In genomic region chr3:138905678-138906077, GRCm38 (mm10) we compare ENCODE assay signal across 9 mouse cellular contexts.
DNase-seq lines count a peak whose midpoint lies in the region; ATAC-seq and TF ChIP-seq lines count a peak whose summit lies in the region.
"Had no signal": no experiment of that assay in that cellular context is flagged by ENCODE, and none has a peak within 500 bp of the region (broad histone marks: within the 10 kb centered on the region; RNA-seq: fewer than 3 reads in every experiment).

No protein-coding gene starts in this region.

- TF ChIP-seq POLR2A in myocyte (IDR thresholded peaks at IDR 0.05; ENCODE audit: insufficient read length, low read depth) = no peak

- no peak overlapping the region for H3K4me3 ChIP-seq in forebrain, postnatal 0 days (ENCODE audit: low read depth, low read length)
- H3K4me3 ChIP-seq in forebrain, embryonic 12.5 days (replicated peaks) = no peak overlapping the region
- H3K4me3 ChIP-seq in heart, embryonic 10.5 days = no peak overlapping the region
- no peak overlapping the region for H3K4me3 ChIP-seq in myocyte
- H3K4me3 ChIP-seq: liver, embryonic 15.5 days had no signal

- no peaks in the 10 kb centered on the region for H3K9me3 ChIP-seq in forebrain, postnatal 0 days (ENCODE audit: low read length)
- H3K9me3 ChIP-seq in forebrain, embryonic 12.5 days = no peaks in the 10 kb centered on the region
- H3K9me3 ChIP-seq in heart, embryonic 10.5 days = no peaks in the 10 kb centered on the region
- H3K9me3 ChIP-seq: liver, embryonic 15.5 days had no signal

- H3K27ac ChIP-seq in forebrain, postnatal 0 days (ENCODE audit: low read depth, low read length) = no peak overlapping the region
- no peak overlapping the region for H3K27ac ChIP-seq in forebrain, embryonic 12.5 days
- peak overlapping the region; percentile 77; the same call in 1 of the 2 replicates for H3K27ac ChIP-seq in heart, embryonic 10.5 days
- H3K27ac ChIP-seq: liver, embryonic 15.5 days had no signal

- peak; percentile 20 for DNase-seq in forebrain, postnatal 0 days
- peak; percentile 26 for DNase-seq in embryo, embryonic 10 days (ENCODE audit: low spot score)
- no peak for DNase-seq in heart, embryonic 10.5 days (ENCODE audit: low spot score)
- DNase-seq in kidney, postnatal 36 days = peak; percentile 7 to 29
- no peak for DNase-seq in natural killer cell, adult 2 months (ENCODE audit: low spot score in 2 of 2)
- DNase-seq in thymus, postnatal 0 days (ENCODE audit: low spot score) = no peak

- H3ac ChIP-seq in myocyte (ENCODE audit: control insufficient read depth, insufficient read length) = no peak overlapping the region

- H3K27me3 ChIP-seq in forebrain, postnatal 0 days (ENCODE audit: insufficient read depth, low read length) = no peaks in the 10 kb centered on the region
- H3K27me3 ChIP-seq in forebrain, embryonic 12.5 days = no peaks in the 10 kb centered on the region
- peaks cover 5% of the 10 kb centered on the region; the same call in 1 of the 2 replicates for H3K27me3 ChIP-seq in heart, embryonic 10.5 days (ENCODE audit: insufficient read depth, poor library complexity, severe bottlenecking)
- H3K27me3 ChIP-seq in myocyte (ENCODE audit: control insufficient read depth, insufficient read depth, insufficient read length) = no peaks in the 10 kb centered on the region
- H3K27me3 ChIP-seq: liver, embryonic 15.5 days had no signal

- no peak overlapping the region for H3K9ac ChIP-seq in forebrain, postnatal 0 days
- no peak overlapping the region for H3K9ac ChIP-seq in forebrain, embryonic 12.5 days
- H3K9ac ChIP-seq: liver, embryonic 15.5 days had no signal

- no peak overlapping the region for H3K4me2 ChIP-seq in forebrain, postnatal 0 days (ENCODE audit: low read depth)
- no peak overlapping the region for H3K4me2 ChIP-seq in forebrain, embryonic 12.5 days
- peak overlapping the region; percentile 1 for H3K4me2 ChIP-seq in myocyte (ENCODE audit: low read depth)
- H3K4me2 ChIP-seq: liver, embryonic 15.5 days had no signal

- H3K36me3 ChIP-seq in forebrain, postnatal 0 days (ENCODE audit: insufficient read depth) = peaks cover 3% of the 10 kb centered on the region; the same call in 1 of the 2 replicates
- H3K36me3 ChIP-seq in forebrain, embryonic 12.5 days (replicated peaks) = peaks cover 22% of the 10 kb centered on the region
- H3K36me3 ChIP-seq in heart, embryonic 10.5 days = 0 out of 2 replicates have a peak, but pooled peaks cover 2% of the 10 kb centered on the region
- H3K36me3 ChIP-seq in myocyte (ENCODE audit: control insufficient read depth, insufficient read depth) = no peaks in the 10 kb centered on the region
- H3K36me3 ChIP-seq: liver, embryonic 15.5 days had no signal

- H3K4me1 ChIP-seq in forebrain, postnatal 0 days (ENCODE audit: insufficient read depth) = no peaks in the 10 kb centered on the region
- peaks cover 6% of the 10 kb centered on the region for H3K4me1 ChIP-seq in forebrain, embryonic 12.5 days
- H3K4me1 ChIP-seq in heart, embryonic 10.5 days = peaks cover 12% of the 10 kb centered on the region; the same call in 1 of the 2 replicates
- H3K4me1 ChIP-seq: liver, embryonic 15.5 days had no signal

- 27% methylated on average over 7 of the region's 7 CpGs for WGBS in forebrain, postnatal 0 days
- WGBS in forebrain, embryonic 12.5 days = 34% methylated on average over 7 of the region's 7 CpGs
- WGBS in heart, embryonic 10.5 days = 62% methylated on average over 7 of the region's 7 CpGs

- no peaks in the 10 kb centered on the region for H3K79me2 ChIP-seq in myocyte (ENCODE audit: control insufficient read depth, insufficient read depth)

- TF ChIP-seq CTCF in forebrain, postnatal 0 days (IDR thresholded peaks at IDR 0.05; ENCODE audit: low read depth) = no peak

- peak; percentile 14; the same call in 1 of the 2 replicates for ATAC-seq in forebrain, postnatal 0 days
- no peak for ATAC-seq in forebrain, embryonic 12.5 days (ENCODE audit: low FRiP score)

TF ChIP-seq in myocyte, 11 proteins besides CTCF, POLR2A, EP300 and RAD21:
- TF ChIP-seq REST (IDR thresholded peaks at IDR 0.05; ENCODE audit: insufficient read depth, insufficient read length) (no peak), MYOG (IDR thresholded peaks at IDR 0.05; ENCODE audit: control insufficient read depth in 1 of 3, insufficient read depth in 1 of 3, insufficient read length in 2 of 3, low read depth in 2 of 3) (no peak)

Comparison
In these comparisons a context has a peak if more than half of its experiments do, and no peak if none do; other contexts are left out.
1. DNase-seq: peak in forebrain, postnatal 0 days (single experiment), embryo, embryonic 10 days (single experiment) and kidney, postnatal 36 days (2 of 2); none in heart, embryonic 10.5 days (single experiment), natural killer cell, adult 2 months (0 of 2) and thymus, postnatal 0 days (single experiment).